Mouse (Mus musculus) B cell, adult (primary cell): ENCODE data around the gene Cav2. TPM values are rescaled to one million over a fixed set of nuclear protein-coding genes. Genes with fewer than 3 reads are reported as not detected.

ENCODE experiments used
- total RNA-seq: library from RNA; stranded (reverse); gene quantifications from 4 replicates; pipeline ENCODE4 v1.2.4, GENCODE M21; 2023; ENCODE audit not compliant: inconsistent age

The Cav2 gene
- total RNA-seq: 0.99 to 2.5 TPM (median 1.9 TPM) in 4 replicates

DNA sequence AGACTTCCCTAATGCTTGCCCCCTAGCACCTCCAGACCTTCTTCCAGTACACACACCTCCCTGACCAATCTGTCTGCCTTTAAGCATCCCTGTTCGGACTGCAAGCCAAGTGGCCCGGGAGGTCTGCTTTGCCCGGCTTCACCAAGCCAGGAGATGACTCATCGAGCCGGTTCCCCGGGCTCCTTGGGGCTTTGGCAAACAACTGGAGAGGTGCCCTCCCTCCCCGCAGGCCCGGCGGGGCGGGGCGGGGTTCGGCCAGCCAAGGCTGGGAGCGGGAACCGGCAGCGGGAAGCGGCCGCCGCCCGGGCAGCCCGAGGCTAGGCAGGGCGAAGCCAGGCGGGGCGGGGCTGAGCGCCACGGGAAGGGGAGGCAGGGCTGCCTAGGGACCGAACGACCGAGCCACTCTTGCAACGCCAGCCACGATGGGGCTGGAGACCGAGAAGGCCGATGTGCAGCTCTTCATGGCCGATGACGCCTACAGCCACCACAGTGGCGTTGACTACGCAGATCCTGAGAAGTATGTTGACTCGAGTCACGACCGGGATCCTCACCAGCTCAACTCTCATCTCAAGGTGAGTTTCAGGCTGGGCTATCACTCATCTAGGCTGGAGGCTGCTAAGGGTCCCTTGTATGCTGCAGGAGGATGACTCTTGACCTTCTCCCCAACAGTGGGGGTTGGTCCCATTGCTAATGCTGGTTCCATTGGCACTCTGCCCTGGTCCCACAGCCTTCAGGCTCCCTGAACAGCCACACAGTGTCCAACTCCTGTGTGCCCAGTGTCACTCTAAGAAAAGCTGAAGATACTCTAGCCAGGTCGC lies at the start of gene Cav2:
Cav2 (plus strand) TSS at position 247 of the 818 bp plus-strand sequence.

GRCm38 (mm10) chr6:17305954-17306601 lies 25.1 kb downstream of the Cav2 start, which contains the start of gene Cav1:
Gene Cav1 (plus strand): TSS chr6:17306335.

Other genes starting within 250 kb of the Cav2 start
- 45.3 to 54.0 TPM (median 52.2 TPM) in 4 replicates for gene Tes, start 216.0 kb upstream of the Cav2 start, total RNA-seq
- 1.4 to 1.9 TPM (median 1.5 TPM) in 3 of 4 replicates, not detected in the other for gene Cav1, start 25.1 kb downstream of the Cav2 start, total RNA-seq
- 0.13 to 0.19 TPM in 2 of 4 replicates, not detected in the others for gene Met, start 182.6 kb downstream of the Cav2 start, total RNA-seq